Mouse (Mus musculus) Patski (cell line): ENCODE measurements around the gene Copz2. TPM values are rescaled to one million over a fixed set of nuclear protein-coding genes. Genes with fewer than 3 reads are reported as not detected.
A peak's percentile ranks its signal among the peaks of the same experiment; 100 is the strongest.
"Not testable (repeated sequence)": the region's sequence is repeated elsewhere in the genome, so short reads cannot be mapped to it uniquely, and the experiment has no call there.

Experiments used
- ATAC-seq: fragments of 100-300 bp; one replicate; pipeline ENCODE4 v1.8.0; 2021
- CTCF ChIA-PET: fragments of 350-600 bp; sonication (Branson Sonifier 250); formaldehyde crosslinking; loops from one replicate; lab custom pipeline; 2022; ENCODE audit warnings: inconsistent platforms; lab: Charles Lee
- POLR2A ChIA-PET: fragments of 350-600 bp; sonication (Branson Sonifier 250); formaldehyde crosslinking; loops from one replicate; lab custom pipeline; 2022; ENCODE audit warnings: antibody characterized with exemption, inconsistent platforms; lab: Charles Lee
- DNase-seq: peaks from one replicate; pipeline ENCODE4 v3.0.0-alpha.2; 2011; ENCODE audit warnings: low read depth, low spot score
- H3K27me3 ChIP-seq: fragments of 371-371 bp; one replicate; pipeline ENCODE4 v1.5.1; 2021
- CTCF ChIP-seq: fragments of 100-300 bp; IDR thresholded peaks from one replicate; pipeline ENCODE4 v1.5.1; 2021
- in situ Hi-C: fragments of 300-500 bp; cut with MboI; formaldehyde crosslinking; loops from 3 replicates; pipeline ENCODE4 v1.11.1; 2018; ENCODE audit warnings: low pct_unique_long_range_greater_than_20kb, mixed read lengths
- polyA plus RNA-seq: library from polyadenylated mRNA; unstranded; gene quantifications from one replicate; pipeline ENCODE4 v1.2.3, GENCODE M21; 2021

Gene Copz2
- 56.7 TPM for polyA plus RNA-seq

DNA sequence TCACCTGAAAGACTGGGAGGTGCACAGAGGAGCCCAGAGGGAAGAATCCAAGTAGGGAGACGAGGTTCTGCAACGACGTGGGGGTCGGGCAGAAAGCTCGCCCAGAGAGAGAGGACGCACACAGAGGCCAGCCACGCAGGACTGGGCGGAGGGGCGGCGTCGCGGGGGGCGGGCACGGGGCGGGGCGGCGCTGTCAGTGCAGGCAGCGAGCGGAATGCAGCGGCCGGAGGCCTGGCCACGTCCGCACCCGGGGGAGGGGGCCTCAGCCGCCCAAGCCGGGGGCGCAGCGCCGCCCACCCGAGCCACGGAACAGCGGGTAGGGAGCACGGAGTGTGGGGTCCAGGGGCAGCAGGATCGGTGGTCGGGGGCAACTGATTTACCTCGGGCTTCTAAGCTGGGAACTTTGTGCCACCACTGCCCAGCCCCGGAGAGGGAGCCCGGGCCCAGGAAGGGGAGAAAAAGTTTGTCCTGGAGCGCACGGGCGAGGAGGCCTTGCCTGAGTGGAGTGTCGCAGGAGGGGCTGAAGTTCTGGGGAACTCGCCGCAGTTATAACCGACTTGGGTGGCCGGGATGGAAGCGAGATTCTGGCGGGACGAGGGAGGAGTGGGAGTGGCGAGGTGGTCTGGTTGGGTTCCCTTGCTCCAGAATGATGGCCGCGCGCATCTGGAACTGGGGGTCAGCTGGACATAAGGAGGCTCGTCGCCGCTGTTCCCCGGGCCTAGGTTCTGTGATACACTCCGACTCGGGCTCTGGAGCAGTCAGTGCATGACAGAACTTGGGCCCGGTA is at the start of gene Copz2:
Gene Copz2 (plus strand): TSS at position 190 of the 787 bp plus-strand sequence.
- ChIA-PET POLR2A (interaction anchor here (1.0 kb wide), 1 partner anchor 13 kb away, joined by 3 read pairs; no protein-coding TSS in a partner anchor), CTCF (interaction anchor here (1.0 kb wide), 1 partner anchor 8 kb away, joined by 3 read pairs; no protein-coding TSS in a partner anchor)
- in situ Hi-C loops: no loop called here
- H3K27me3 ChIP-seq: no peaks in the 10 kb centered on the region
- ATAC-seq (peak; percentile 47), DNase-seq (no peak)
- no peak for TF ChIP-seq CTCF

DNA sequence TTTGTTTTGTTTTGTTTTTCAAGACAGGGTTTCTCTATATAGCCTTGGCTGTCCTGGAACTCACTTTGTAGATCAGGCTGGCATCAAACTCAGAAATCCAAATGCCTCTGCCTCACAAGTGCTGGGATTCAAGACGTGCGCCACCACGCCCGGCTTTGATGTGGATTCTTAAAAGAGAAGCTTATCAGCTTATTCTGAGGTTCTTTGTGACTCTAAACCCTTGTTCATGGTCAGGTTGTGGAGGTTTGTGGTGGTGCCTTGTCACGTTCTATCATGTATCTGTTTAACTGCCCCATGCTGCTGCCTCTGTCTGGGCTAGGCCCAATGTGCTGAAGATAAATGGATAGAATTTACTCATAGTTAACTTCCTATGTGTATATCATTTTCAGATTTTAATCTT is 44.1 kb upstream of the Copz2 start:
- in situ Hi-C loops: no loop called here
- H3K27me3 ChIP-seq: no peaks in the 10 kb centered on the region
- DNase-seq (no peak), ATAC-seq (no peak)
- CTCF ChIA-PET: interaction anchor here (1.0 kb wide), 1 partner anchor 9 kb away, joined by 3 read pairs; no protein-coding TSS in a partner anchor
- TF ChIP-seq CTCF: no peak
- POLR2A ChIA-PET: interaction anchor here (1.0 kb wide), 1 partner anchor 14 kb away, joined by 3 read pairs; no protein-coding TSS in a partner anchor

- ChIA-PET POLR2A (interaction anchor here (1.1 kb wide), 1 partner anchor 12 kb away, joined by 4 read pairs; no protein-coding TSS in a partner anchor), CTCF (interaction anchor here (2.1 kb wide), 1 partner anchor 11 kb away, joined by 5 read pairs; no protein-coding TSS in a partner anchor)
- ATAC-seq (no peak), DNase-seq (no peak)
- TF ChIP-seq CTCF: peak; percentile 38
- in situ Hi-C loops: no loop called here
- H3K27me3 ChIP-seq: no peaks in the 10 kb centered on the region
Observed at GRCm38 (mm10) chr11:96808066-96808465, 41.6 kb upstream of the Copz2 start.

DNA sequence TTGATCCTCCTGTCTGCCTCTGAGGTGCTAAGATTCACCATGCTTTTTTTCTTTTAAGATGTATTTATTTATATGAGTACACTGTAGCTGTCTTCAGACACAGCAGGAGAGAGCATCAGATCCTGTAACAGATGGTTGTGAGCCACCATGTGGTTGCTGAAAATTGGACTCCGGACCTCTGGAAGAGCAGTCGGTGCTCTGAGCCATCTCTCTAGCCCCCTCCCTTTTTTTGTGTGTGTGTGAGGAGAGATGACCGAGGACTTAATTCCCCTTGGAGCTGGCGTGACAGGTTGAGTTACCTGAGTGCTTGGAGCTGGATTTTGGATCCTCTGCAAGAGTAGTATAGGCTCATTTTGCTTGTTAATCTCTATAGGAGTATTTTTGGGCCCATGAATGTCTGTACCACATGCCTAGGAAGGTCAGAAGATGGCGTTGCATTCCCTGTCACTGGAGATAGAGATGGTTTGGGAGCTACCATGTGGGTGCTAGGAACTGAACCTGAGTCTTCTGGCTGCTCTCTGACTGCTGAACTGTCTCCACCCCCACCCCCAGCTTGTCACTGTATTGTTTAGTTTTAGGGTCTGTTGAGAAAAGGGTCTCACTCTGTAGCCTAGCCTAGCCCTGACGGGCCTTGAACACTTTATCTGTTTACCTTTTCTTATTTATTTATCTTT is 40.0 kb upstream of the Copz2 start:
- ChIA-PET POLR2A (interaction anchor here (0.6 to 0.9 kb wide), 2 partner anchors 10 to 20 kb away, joined by 3 read pairs; no protein-coding TSS in a partner anchor), CTCF (interaction anchor here (0.7 to 1.6 kb wide), 4 partner anchors 9 to 18 kb away, joined by 3 to 6 read pairs (median 3); no protein-coding TSS in a partner anchor)
- no peak for TF ChIP-seq CTCF
- in situ Hi-C loops: no loop called here
- H3K27me3 ChIP-seq: no peaks in the 10 kb centered on the region
- DNase-seq (no peak), ATAC-seq (no peak)

DNA sequence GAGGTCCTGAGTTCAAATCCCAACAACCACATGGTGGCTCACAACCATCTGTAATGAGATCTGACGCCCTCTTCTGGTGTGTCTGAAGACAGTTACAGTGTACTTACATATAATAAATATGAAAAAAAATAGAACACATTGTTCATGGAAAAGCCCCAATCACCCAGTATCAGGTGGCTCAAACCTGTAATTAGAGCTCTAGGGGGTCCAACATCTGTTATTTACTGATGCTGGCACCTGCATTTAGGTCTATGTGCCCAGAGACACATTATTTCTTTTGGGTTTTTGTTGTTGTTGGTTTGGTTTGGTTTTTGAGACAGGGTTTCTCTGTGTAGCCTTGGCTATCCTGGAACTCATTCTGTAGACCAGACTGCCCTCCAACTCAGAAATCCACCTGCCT is 38.5 kb upstream of the Copz2 start:
- H3K27me3 ChIP-seq, in situ Hi-C loops, ATAC-seq, DNase-seq: not testable (repeated sequence)
- POLR2A ChIA-PET: interaction anchor here (2.3 kb wide), 1 partner anchor 11 kb away, joined by 4 read pairs; no protein-coding TSS in a partner anchor
- CTCF ChIA-PET: interaction anchor here (1.8 kb wide), 1 partner anchor 14 kb away, joined by 5 read pairs; no protein-coding TSS in a partner anchor

DNA sequence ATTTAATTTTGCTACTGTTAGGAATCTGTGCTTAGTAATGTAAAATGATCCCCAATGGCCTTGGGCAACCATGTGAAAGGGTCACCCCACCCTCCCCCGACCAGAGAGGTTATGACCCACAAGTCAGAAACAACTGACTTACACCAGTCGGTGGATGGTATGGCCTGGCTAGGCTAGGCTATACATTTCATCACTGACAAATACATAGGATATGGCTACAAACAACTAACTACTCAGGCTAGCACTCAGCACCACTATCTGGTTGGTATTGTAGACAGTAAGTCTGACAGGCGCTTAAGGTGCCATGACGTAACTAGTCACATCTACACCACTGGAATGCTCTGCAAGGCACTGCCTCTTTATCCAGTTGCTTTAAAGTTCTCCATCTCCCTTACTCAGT is 36.2 kb upstream of the Copz2 start:
- POLR2A ChIA-PET: interaction anchor here (0.6 kb wide), 1 partner anchor 463 kb away, joined by 3 read pairs; no protein-coding TSS in a partner anchor
- CTCF ChIA-PET: no interaction called here
- DNase-seq: no peak
- ATAC-seq: no peak
- no peaks in the 10 kb centered on the region for H3K27me3 ChIP-seq
- in situ Hi-C loops: no loop called here
- TF ChIP-seq CTCF: no peak

DNA sequence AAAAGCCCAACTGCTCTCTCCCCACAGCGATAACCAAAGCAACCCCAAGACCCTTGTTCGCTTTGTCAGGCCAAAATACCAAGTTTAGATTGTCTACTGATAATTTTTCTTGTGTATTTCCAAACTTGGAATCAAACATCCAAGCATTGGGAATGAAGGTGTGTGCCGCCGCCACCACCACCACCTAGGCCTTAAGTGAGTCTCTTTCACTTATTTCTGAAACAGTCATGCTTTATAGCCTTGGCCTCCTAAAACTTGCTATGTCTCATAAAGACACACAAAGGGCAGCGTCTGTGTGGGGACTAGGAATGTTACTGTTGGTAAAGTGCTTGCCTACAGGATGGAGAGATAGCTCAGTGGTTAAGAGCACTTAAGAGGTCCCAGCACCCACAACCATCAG is 35.8 kb upstream of the Copz2 start:
- H3K27me3 ChIP-seq: no peaks in the 10 kb centered on the region
- POLR2A ChIA-PET: interaction anchor here (0.6 kb wide), 1 partner anchor 463 kb away, joined by 3 read pairs; no protein-coding TSS in a partner anchor
- CTCF ChIA-PET: no interaction called here
- no peak for DNase-seq
- no peak for ATAC-seq
- in situ Hi-C loops: no loop called here
- no peak for TF ChIP-seq CTCF

GRCm38 (mm10) chr11:96814443-96814842 is 35.2 kb upstream of the Copz2 start:
- ChIA-PET POLR2A (interaction anchor here (0.9 kb wide), 1 partner anchor 51 kb away, joined by 3 read pairs; no protein-coding TSS in a partner anchor), CTCF (no interaction called here)
- in situ Hi-C loops: no loop called here
- no peaks in the 10 kb centered on the region for H3K27me3 ChIP-seq
- no peak for TF ChIP-seq CTCF
- no peak for DNase-seq
- ATAC-seq: no peak

DNA sequence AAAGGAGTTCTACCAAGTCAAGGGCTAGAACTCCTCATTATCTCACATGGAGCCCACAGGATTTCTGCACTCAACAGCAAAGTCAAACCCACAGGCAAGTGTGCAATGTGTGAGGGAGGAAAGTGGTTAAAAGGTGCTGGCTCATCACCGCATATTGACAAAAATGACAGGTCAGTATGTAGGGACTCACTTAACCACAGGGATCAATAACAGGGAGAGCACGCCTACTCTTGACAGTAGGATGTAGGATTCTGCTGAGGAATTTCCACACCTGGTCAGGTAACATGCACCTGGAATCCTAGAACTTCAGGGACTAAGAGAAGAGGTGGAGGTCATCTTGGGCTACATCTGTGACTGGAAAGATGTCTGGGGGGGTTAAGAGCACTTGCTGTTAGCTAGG is 33.8 kb upstream of the Copz2 start:
- CTCF ChIA-PET: no interaction called here

GRCm38 (mm10) chr11:96816494-96816893 is 33.2 kb upstream of the Copz2 start:
- POLR2A ChIA-PET: interaction anchor here (1.3 kb wide), 1 partner anchor 10 kb away, joined by 4 read pairs; no protein-coding TSS in a partner anchor
- ATAC-seq (no peak), DNase-seq (no peak)
- no peaks in the 10 kb centered on the region for H3K27me3 ChIP-seq
- CTCF ChIA-PET: no interaction called here
- no peak for TF ChIP-seq CTCF
- in situ Hi-C loops: no loop called here

More for the DNA sequence above, 33.8 kb upstream of the Copz2 start:
- no peaks in the 10 kb centered on the region for H3K27me3 ChIP-seq
- POLR2A ChIA-PET: no interaction called here
- ATAC-seq (no peak), DNase-seq (no peak)
- no peak for TF ChIP-seq CTCF
- in situ Hi-C loops: no loop called here
